Mouse (Mus musculus): Measurements from ENCODE around the gene Pik3c2a. TPM values are rescaled to one million over a fixed set of nuclear protein-coding genes. Genes with fewer than 3 reads are reported as not detected.
"Not testable (repeated sequence)": the region's sequence is repeated elsewhere in the genome, so short reads cannot be mapped to it uniquely, and the experiment has no call there.

The Pik3c2a gene
- polyA plus RNA-seq, 1 experiment from 2014 or later = 5.3 TPM

- H3K27me3 ChIP-seq (ENCODE audit: control insufficient read depth, insufficient read depth, low read depth, low read length) = no peaks in the 10 kb centered on the region
- no peaks in the 10 kb centered on the region for H3K9me3 ChIP-seq (replicated peaks; ENCODE audit: control insufficient read depth, low read length)
- no peak overlapping the region for H3K27ac ChIP-seq (ENCODE audit: low read length)
- H3K4me2 ChIP-seq (ENCODE audit: low read depth, low read length) = no peak overlapping the region
- no peaks in the 10 kb centered on the region for H3K36me3 ChIP-seq (ENCODE audit: control insufficient read depth, insufficient read depth)
- no peak overlapping the region for H3K9ac ChIP-seq (ENCODE audit: low read depth, low read length)
- H3K4me3 ChIP-seq (ENCODE audit: low read depth, low read length) = no peak overlapping the region
- H3K4me1 ChIP-seq (ENCODE audit: control insufficient read depth, low read depth, low read length) = no peaks in the 10 kb centered on the region; the same call in 1 of the 2 replicates
- no peak for ATAC-seq (ENCODE audit: low read depth)
- 10% methylated on average over 2 of the region's 2 CpGs for WGBS (ENCODE audit: insufficient replicate concordance)
These were observed 12.3 kb downstream of the Pik3c2a start for GRCm38 (mm10) chr7:116430926-116431325.

- no peaks in the 10 kb centered on the region for H3K9me3 ChIP-seq (replicated peaks; ENCODE audit: control insufficient read depth, low read length)
- no peak overlapping the region for H3K27ac ChIP-seq (ENCODE audit: low read length)
- H3K4me2 ChIP-seq (ENCODE audit: low read depth, low read length) = no peak overlapping the region
- no peaks in the 10 kb centered on the region for H3K27me3 ChIP-seq (ENCODE audit: control insufficient read depth, insufficient read depth, low read depth, low read length)
- no peaks in the 10 kb centered on the region; the same call in 1 of the 2 replicates for H3K4me1 ChIP-seq (ENCODE audit: control insufficient read depth, low read depth, low read length)
- H3K4me3 ChIP-seq (ENCODE audit: low read depth, low read length) = no peak overlapping the region
- ATAC-seq (ENCODE audit: low read depth) = no peak
- H3K36me3 ChIP-seq (ENCODE audit: control insufficient read depth, insufficient read depth) = no peaks in the 10 kb centered on the region
- H3K9ac ChIP-seq (ENCODE audit: low read depth, low read length) = no peak overlapping the region
These were observed 16.0 kb downstream of the Pik3c2a start for GRCm38 (mm10) chr7:116427206-116427605.

- H3K4me2 ChIP-seq (ENCODE audit: low read depth, low read length) = no peak overlapping the region
- H3K27ac ChIP-seq (ENCODE audit: low read length) = no peak overlapping the region
- no peaks in the 10 kb centered on the region for H3K4me1 ChIP-seq (ENCODE audit: control insufficient read depth, low read depth, low read length)
- ATAC-seq (ENCODE audit: low read depth) = no peak
- WGBS (ENCODE audit: insufficient replicate concordance) = 60% methylated on average over 6 of the region's 6 CpGs
- no peaks in the 10 kb centered on the region for H3K27me3 ChIP-seq (ENCODE audit: control insufficient read depth, insufficient read depth, low read depth, low read length)
- no peaks in the 10 kb centered on the region for H3K9me3 ChIP-seq (replicated peaks; ENCODE audit: control insufficient read depth, low read length)
- no peaks in the 10 kb centered on the region for H3K36me3 ChIP-seq (ENCODE audit: control insufficient read depth, insufficient read depth)
- H3K4me3 ChIP-seq (ENCODE audit: low read depth, low read length) = no peak overlapping the region
- no peak overlapping the region for H3K9ac ChIP-seq (ENCODE audit: low read depth, low read length)
These were observed 17.5 kb downstream of the Pik3c2a start for GRCm38 (mm10) chr7:116425771-116426170.

- Histone ChIP-seq H3K36me3 (ENCODE audit: control insufficient read depth, insufficient read depth) (no peaks in the 10 kb centered on the region), H3K27me3 (ENCODE audit: control insufficient read depth, insufficient read depth, low read depth, low read length) (no peaks in the 10 kb centered on the region), H3K4me2 (ENCODE audit: low read depth, low read length) (no peak overlapping the region), H3K4me3 (ENCODE audit: low read depth, low read length) (no peak overlapping the region), H3K4me1 (ENCODE audit: control insufficient read depth, low read depth, low read length) (no peaks in the 10 kb centered on the region), H3K9ac (ENCODE audit: low read depth, low read length) (no peak overlapping the region), H3K9me3 (replicated peaks; ENCODE audit: control insufficient read depth, low read length) (no peaks in the 10 kb centered on the region), H3K27ac (ENCODE audit: low read length) (no peak overlapping the region)
- no peak for ATAC-seq (ENCODE audit: low read depth)
These were observed 22.2 kb downstream of the Pik3c2a start for GRCm38 (mm10) chr7:116421081-116421480.

- H3K4me3 ChIP-seq (ENCODE audit: low read depth, low read length) = no peak overlapping the region
- no peaks in the 10 kb centered on the region for H3K9me3 ChIP-seq (replicated peaks; ENCODE audit: control insufficient read depth, low read length)
- no peaks in the 10 kb centered on the region for H3K36me3 ChIP-seq (ENCODE audit: control insufficient read depth, insufficient read depth)
- H3K9ac ChIP-seq (ENCODE audit: low read depth, low read length) = no peak overlapping the region
- 17% methylated on average over 1 of the region's 1 CpGs for WGBS (ENCODE audit: insufficient replicate concordance)
- H3K27me3 ChIP-seq (ENCODE audit: control insufficient read depth, insufficient read depth, low read depth, low read length) = no peaks in the 10 kb centered on the region
- H3K4me2 ChIP-seq (ENCODE audit: low read depth, low read length) = no peak overlapping the region
- ATAC-seq (ENCODE audit: low read depth) = peak; percentile 30; the same call in 1 of the 2 replicates
- H3K27ac ChIP-seq (ENCODE audit: low read length) = peak overlapping the region; percentile 14; the same call in 1 of the 2 replicates
- H3K4me1 ChIP-seq (ENCODE audit: control insufficient read depth, low read depth, low read length) = no peaks in the 10 kb centered on the region; the same call in 1 of the 2 replicates
These were observed 33.8 kb downstream of the Pik3c2a start for GRCm38 (mm10) chr7:116409438-116409837.

- Histone ChIP-seq H3K9me3 (replicated peaks; ENCODE audit: control insufficient read depth, low read length) (no peaks in the 10 kb centered on the region), H3K27me3 (ENCODE audit: control insufficient read depth, insufficient read depth, low read depth, low read length) (no peaks in the 10 kb centered on the region), H3K4me2 (ENCODE audit: low read depth, low read length) (no peak overlapping the region), H3K27ac (ENCODE audit: low read length) (no peak overlapping the region), H3K9ac (ENCODE audit: low read depth, low read length) (no peak overlapping the region), H3K4me1 (ENCODE audit: control insufficient read depth, low read depth, low read length) (no peaks in the 10 kb centered on the region), H3K4me3 (ENCODE audit: low read depth, low read length) (no peak overlapping the region), H3K36me3 (ENCODE audit: control insufficient read depth, insufficient read depth) (no peaks in the 10 kb centered on the region)
- ATAC-seq (ENCODE audit: low read depth) = no peak
- 41% methylated on average over 3 of the region's 3 CpGs for WGBS (ENCODE audit: insufficient replicate concordance)
These were observed 50.9 kb downstream of the Pik3c2a start for GRCm38 (mm10) chr7:116392329-116392728.

GRCm38 (mm10) chr7:116387389-116387788, 55.9 kb downstream of the Pik3c2a start:
- H3K4me2 ChIP-seq (ENCODE audit: low read depth, low read length); H3K4me3 ChIP-seq (ENCODE audit: low read depth, low read length); ATAC-seq (ENCODE audit: low read depth); H3K9ac ChIP-seq (ENCODE audit: low read depth, low read length); H3K27me3 ChIP-seq (ENCODE audit: control insufficient read depth, insufficient read depth, low read depth, low read length); H3K9me3 ChIP-seq (replicated peaks; ENCODE audit: control insufficient read depth, low read length); H3K4me1 ChIP-seq (ENCODE audit: control insufficient read depth, low read depth, low read length); H3K36me3 ChIP-seq (ENCODE audit: control insufficient read depth, insufficient read depth); H3K27ac ChIP-seq (ENCODE audit: low read length): not testable (repeated sequence)
- 65% methylated on average over 2 of the region's 2 CpGs for WGBS (ENCODE audit: insufficient replicate concordance)

GRCm38 (mm10) chr7:116379181-116379580, 64.1 kb downstream of the Pik3c2a start:
- not testable (repeated sequence) for H3K9ac ChIP-seq (ENCODE audit: low read depth, low read length); H3K27me3 ChIP-seq (ENCODE audit: control insufficient read depth, insufficient read depth, low read depth, low read length); H3K36me3 ChIP-seq (ENCODE audit: control insufficient read depth, insufficient read depth); ATAC-seq (ENCODE audit: low read depth); H3K4me1 ChIP-seq (ENCODE audit: control insufficient read depth, low read depth, low read length); H3K27ac ChIP-seq (ENCODE audit: low read length); H3K9me3 ChIP-seq (replicated peaks; ENCODE audit: control insufficient read depth, low read length); H3K4me3 ChIP-seq (ENCODE audit: low read depth, low read length); H3K4me2 ChIP-seq (ENCODE audit: low read depth, low read length)
- WGBS (ENCODE audit: insufficient replicate concordance) = 82% methylated on average over 6 of the region's 6 CpGs

GRCm38 (mm10) chr7:116374284-116374683, 69.0 kb downstream of the Pik3c2a start:
- Histone ChIP-seq H3K4me2 (ENCODE audit: low read depth, low read length) (no peak overlapping the region), H3K9me3 (replicated peaks; ENCODE audit: control insufficient read depth, low read length) (no peaks in the 10 kb centered on the region), H3K4me3 (ENCODE audit: low read depth, low read length) (no peak overlapping the region), H3K4me1 (ENCODE audit: control insufficient read depth, low read depth, low read length) (no peaks in the 10 kb centered on the region), H3K27me3 (ENCODE audit: control insufficient read depth, insufficient read depth, low read depth, low read length) (no peaks in the 10 kb centered on the region), H3K36me3 (ENCODE audit: control insufficient read depth, insufficient read depth) (peaks cover 2% of the 10 kb centered on the region; the same call in 1 of the 2 replicates), H3K27ac (ENCODE audit: low read length) (no peak overlapping the region), H3K9ac (ENCODE audit: low read depth, low read length) (no peak overlapping the region)
- WGBS (ENCODE audit: insufficient replicate concordance) = 70% methylated on average over 1 of the region's 1 CpGs
- no peak for ATAC-seq (ENCODE audit: low read depth)

All from liver, embryonic 16.5 days (tissue).